Mouse (Mus musculus): ENCODE results near the gene Nckap5. TPM values are rescaled to one million over a fixed set of nuclear protein-coding genes. Genes with fewer than 3 reads are reported as not detected.

Nckap5 gene
- polyA plus RNA-seq, 1 experiment from 2014 or later = 6.2 TPM

GRCm38 (mm10) chr1:126168579-126168978, 662.0 kb downstream of the Nckap5 start:
- Histone ChIP-seq H3K27me3 (replicated peaks; ENCODE audit: control insufficient read depth, insufficient read depth, low read length) (no peaks in the 10 kb centered on the region), H3K9ac (ENCODE audit: low read depth, low read length) (no peak overlapping the region), H3K36me3 (ENCODE audit: control insufficient read depth, insufficient read depth, low read length) (no peaks in the 10 kb centered on the region), H3K9me3 (ENCODE audit: control insufficient read depth, low read length) (no peaks in the 10 kb centered on the region), H3K4me3 (ENCODE audit: low read depth, low read length) (no peak overlapping the region), H3K4me2 (ENCODE audit: low read depth, low read length) (no peak overlapping the region), H3K27ac (replicated peaks; ENCODE audit: low read depth, low read length) (no peak overlapping the region), H3K4me1 (ENCODE audit: control insufficient read depth, insufficient read depth, low read length) (no peaks in the 10 kb centered on the region)
- WGBS = 78% methylated on average over 1 of the region's 1 CpGs
- DNase-seq (ENCODE audit: low spot score) = no peak
- no peak for ATAC-seq (ENCODE audit: low read depth)

DNA sequence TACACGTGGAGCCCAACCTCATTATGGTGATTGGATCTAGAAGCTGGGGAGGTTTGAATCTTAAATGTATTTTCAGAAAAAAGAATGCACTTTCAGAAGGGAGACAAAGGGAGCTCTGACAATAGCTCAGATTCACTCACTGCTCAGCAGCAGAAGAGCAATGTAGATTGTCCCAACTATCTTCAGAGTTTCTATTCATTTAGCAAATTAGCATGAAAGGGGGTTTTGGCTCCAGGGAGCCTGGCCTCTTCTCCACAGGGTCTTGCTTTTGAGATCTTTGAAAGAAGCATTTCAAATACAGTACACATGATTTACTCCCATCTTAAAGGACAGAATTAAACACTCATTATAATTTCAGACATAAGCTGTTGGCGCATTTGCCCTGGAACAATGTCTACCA, 662.5 kb downstream of the Nckap5 start:
- no peak for ATAC-seq (ENCODE audit: low read depth)
- H3K27me3 ChIP-seq (replicated peaks; ENCODE audit: control insufficient read depth, insufficient read depth, low read length) = no peaks in the 10 kb centered on the region
- H3K36me3 ChIP-seq (ENCODE audit: control insufficient read depth, insufficient read depth, low read length) = no peaks in the 10 kb centered on the region

DNA sequence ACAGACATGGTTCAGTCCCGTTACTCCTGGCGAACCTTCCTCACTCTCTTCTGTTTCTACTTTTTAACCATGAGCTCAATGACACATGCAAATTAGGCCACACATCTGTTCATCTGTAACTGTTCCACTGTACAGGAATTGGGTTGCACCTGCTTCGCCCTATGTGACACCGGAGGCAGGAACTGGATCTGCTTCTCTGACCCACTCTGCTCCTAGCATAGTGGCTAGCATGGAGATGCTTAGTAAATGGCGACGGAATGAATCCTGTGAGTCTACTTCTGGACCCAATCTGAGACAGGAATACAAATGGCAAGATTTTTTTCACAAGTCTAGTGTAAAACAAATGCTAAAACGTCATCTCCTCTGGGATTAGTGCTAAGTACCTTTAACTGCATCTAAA, 663.1 kb downstream of the Nckap5 start:
- Histone ChIP-seq H3K36me3 (ENCODE audit: control insufficient read depth, insufficient read depth, low read length) (no peaks in the 10 kb centered on the region), H3K4me2 (ENCODE audit: low read depth, low read length) (no peak overlapping the region), H3K9ac (ENCODE audit: low read depth, low read length) (no peak overlapping the region), H3K4me3 (ENCODE audit: low read depth, low read length) (no peak overlapping the region), H3K27ac (replicated peaks; ENCODE audit: low read depth, low read length) (no peak overlapping the region), H3K4me1 (ENCODE audit: control insufficient read depth, insufficient read depth, low read length) (no peaks in the 10 kb centered on the region), H3K27me3 (replicated peaks; ENCODE audit: control insufficient read depth, insufficient read depth, low read length) (no peaks in the 10 kb centered on the region), H3K9me3 (ENCODE audit: control insufficient read depth, low read length) (no peaks in the 10 kb centered on the region)
- WGBS = 66% methylated on average over 7 of the region's 7 CpGs
- ATAC-seq (ENCODE audit: low read depth) (no peak), DNase-seq (ENCODE audit: low spot score) (no peak)

More for the DNA sequence above, 662.5 kb downstream of the Nckap5 start:
- 53% methylated on average over 2 of the region's 2 CpGs for WGBS
- Histone ChIP-seq H3K4me3 (ENCODE audit: low read depth, low read length) (no peak overlapping the region), H3K4me1 (ENCODE audit: control insufficient read depth, insufficient read depth, low read length) (no peaks in the 10 kb centered on the region), H3K9ac (ENCODE audit: low read depth, low read length) (no peak overlapping the region), H3K27ac (replicated peaks; ENCODE audit: low read depth, low read length) (no peak overlapping the region), H3K9me3 (ENCODE audit: control insufficient read depth, low read length) (no peaks in the 10 kb centered on the region), H3K4me2 (ENCODE audit: low read depth, low read length) (no peak overlapping the region)
- DNase-seq (ENCODE audit: low spot score) = no peak

DNA sequence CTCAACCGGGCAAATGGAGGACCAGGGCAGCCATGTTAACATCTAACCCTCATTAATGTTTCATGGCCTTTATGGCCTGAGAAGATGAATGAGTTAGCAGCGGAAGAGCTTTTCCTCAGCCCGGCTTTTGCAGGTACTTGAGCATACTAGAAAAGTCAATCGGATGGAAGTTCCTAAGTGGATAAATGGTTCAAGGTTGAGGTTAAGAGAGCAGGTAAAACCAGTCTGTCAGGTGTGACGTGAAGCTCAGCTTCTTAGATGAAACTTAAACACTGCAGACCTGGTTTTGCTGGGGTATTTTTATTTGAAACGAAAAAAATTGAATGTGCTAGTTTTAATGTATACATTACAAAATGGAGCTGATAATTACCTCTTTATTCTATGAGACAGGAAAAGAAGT, 671.3 kb downstream of the Nckap5 start:
- no peaks in the 10 kb centered on the region for H3K9me3 ChIP-seq (ENCODE audit: control insufficient read depth, low read length)
- H3K27ac ChIP-seq (replicated peaks; ENCODE audit: low read depth, low read length) = no peak overlapping the region
- 79% methylated on average over 6 of the region's 6 CpGs for WGBS
- no peak overlapping the region for H3K4me3 ChIP-seq (ENCODE audit: low read depth, low read length)
- no peak for ATAC-seq (ENCODE audit: low read depth)
- H3K4me2 ChIP-seq (ENCODE audit: low read depth, low read length) = no peak overlapping the region
- H3K9ac ChIP-seq (ENCODE audit: low read depth, low read length) = no peak overlapping the region
- no peaks in the 10 kb centered on the region for H3K4me1 ChIP-seq (ENCODE audit: control insufficient read depth, insufficient read depth, low read length)
- H3K27me3 ChIP-seq (replicated peaks; ENCODE audit: control insufficient read depth, insufficient read depth, low read length) = no peaks in the 10 kb centered on the region
- DNase-seq (ENCODE audit: low spot score) = peak; percentile 59
- no peaks in the 10 kb centered on the region for H3K36me3 ChIP-seq (ENCODE audit: control insufficient read depth, insufficient read depth, low read length)

- no peak overlapping the region for H3K4me2 ChIP-seq (ENCODE audit: low read depth, low read length)
- 59% methylated on average over 5 of the region's 5 CpGs for WGBS
- H3K36me3 ChIP-seq (ENCODE audit: control insufficient read depth, insufficient read depth, low read length) = no peaks in the 10 kb centered on the region
- DNase-seq (ENCODE audit: low spot score) = no peak
- no peak for ATAC-seq (ENCODE audit: low read depth)
- no peak overlapping the region for H3K4me3 ChIP-seq (ENCODE audit: low read depth, low read length)
- H3K4me1 ChIP-seq (ENCODE audit: control insufficient read depth, insufficient read depth, low read length) = no peaks in the 10 kb centered on the region
- H3K9ac ChIP-seq (ENCODE audit: low read depth, low read length) = no peak overlapping the region
- H3K9me3 ChIP-seq (ENCODE audit: control insufficient read depth, low read length) = no peaks in the 10 kb centered on the region
- H3K27ac ChIP-seq (replicated peaks; ENCODE audit: low read depth, low read length) = no peak overlapping the region
- H3K27me3 ChIP-seq (replicated peaks; ENCODE audit: control insufficient read depth, insufficient read depth, low read length) = no peaks in the 10 kb centered on the region
Observed at GRCm38 (mm10) chr1:126155816-126156215, 674.8 kb downstream of the Nckap5 start.

GRCm38 (mm10) chr1:126153516-126154234, 676.9 kb downstream of the Nckap5 start:
- H3K27me3 ChIP-seq (replicated peaks; ENCODE audit: control insufficient read depth, insufficient read depth, low read length) = no peaks in the 10 kb centered on the region
- H3K9me3 ChIP-seq (ENCODE audit: control insufficient read depth, low read length) = no peaks in the 10 kb centered on the region
- WGBS = 72% methylated on average over 6 of the region's 6 CpGs
- H3K4me3 ChIP-seq (ENCODE audit: low read depth, low read length) = no peak overlapping the region
- 0 out of 2 replicates have a peak, but pooled peaks have one; percentile 37 for ATAC-seq (ENCODE audit: low read depth)
- H3K4me2 ChIP-seq (ENCODE audit: low read depth, low read length) = no peak overlapping the region
- no peaks in the 10 kb centered on the region for H3K36me3 ChIP-seq (ENCODE audit: control insufficient read depth, insufficient read depth, low read length)
- no peaks in the 10 kb centered on the region for H3K4me1 ChIP-seq (ENCODE audit: control insufficient read depth, insufficient read depth, low read length)
- no peak overlapping the region for H3K27ac ChIP-seq (replicated peaks; ENCODE audit: low read depth, low read length)
- DNase-seq (ENCODE audit: low spot score) = peak; percentile 48
- no peak overlapping the region for H3K9ac ChIP-seq (ENCODE audit: low read depth, low read length)

DNA sequence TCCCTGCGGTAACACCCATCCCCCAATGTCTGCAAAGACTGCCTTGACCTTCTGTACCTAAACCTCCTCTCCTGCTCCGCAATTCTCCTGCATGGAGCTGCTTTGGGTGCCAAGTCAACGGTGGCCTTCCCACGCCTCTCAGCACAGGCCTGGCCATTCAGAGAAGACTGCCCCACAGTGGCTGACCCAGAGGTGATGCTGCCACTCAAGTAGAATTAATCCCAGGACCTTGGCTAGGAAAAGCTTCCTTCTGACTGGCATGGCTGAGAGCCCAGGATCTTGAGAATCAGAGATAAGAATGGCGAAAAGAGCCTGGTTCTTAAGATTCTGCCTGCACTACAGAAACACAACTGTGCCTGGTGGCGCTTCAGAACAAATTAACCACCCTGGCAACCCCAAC, 678.4 kb downstream of the Nckap5 start:
- WGBS = 82% methylated on average over 6 of the region's 6 CpGs
- ATAC-seq (ENCODE audit: low read depth) = no peak
- H3K27me3 ChIP-seq (replicated peaks; ENCODE audit: control insufficient read depth, insufficient read depth, low read length) = no peaks in the 10 kb centered on the region
- no peak overlapping the region for H3K4me3 ChIP-seq (ENCODE audit: low read depth, low read length)
- no peaks in the 10 kb centered on the region for H3K4me1 ChIP-seq (ENCODE audit: control insufficient read depth, insufficient read depth, low read length)
- H3K27ac ChIP-seq (replicated peaks; ENCODE audit: low read depth, low read length) = no peak overlapping the region
- no peak overlapping the region for H3K9ac ChIP-seq (ENCODE audit: low read depth, low read length)
- no peak overlapping the region for H3K4me2 ChIP-seq (ENCODE audit: low read depth, low read length)
- H3K36me3 ChIP-seq (ENCODE audit: control insufficient read depth, insufficient read depth, low read length) = no peaks in the 10 kb centered on the region
- no peak for DNase-seq (ENCODE audit: low spot score)
- H3K9me3 ChIP-seq (ENCODE audit: control insufficient read depth, low read length) = no peaks in the 10 kb centered on the region

- Histone ChIP-seq H3K27me3 (replicated peaks; ENCODE audit: control insufficient read depth, insufficient read depth, low read length) (no peaks in the 10 kb centered on the region), H3K36me3 (ENCODE audit: control insufficient read depth, insufficient read depth, low read length) (no peaks in the 10 kb centered on the region), H3K9me3 (ENCODE audit: control insufficient read depth, low read length) (no peaks in the 10 kb centered on the region), H3K4me3 (ENCODE audit: low read depth, low read length) (no peak overlapping the region), H3K27ac (replicated peaks; ENCODE audit: low read depth, low read length) (no peak overlapping the region), H3K4me2 (ENCODE audit: low read depth, low read length) (no peak overlapping the region), H3K9ac (ENCODE audit: low read depth, low read length) (no peak overlapping the region), H3K4me1 (ENCODE audit: control insufficient read depth, insufficient read depth, low read length) (no peaks in the 10 kb centered on the region)
- no peak for ATAC-seq (ENCODE audit: low read depth)
- DNase-seq (ENCODE audit: low spot score) = no peak
Observed at GRCm38 (mm10) chr1:126149966-126150365, 680.6 kb downstream of the Nckap5 start.

- DNase-seq (ENCODE audit: low spot score) (no peak), ATAC-seq (ENCODE audit: low read depth) (no peak)
- Histone ChIP-seq H3K4me3 (ENCODE audit: low read depth, low read length) (no peak overlapping the region), H3K27ac (replicated peaks; ENCODE audit: low read depth, low read length) (no peak overlapping the region), H3K9ac (ENCODE audit: low read depth, low read length) (no peak overlapping the region), H3K9me3 (ENCODE audit: control insufficient read depth, low read length) (no peaks in the 10 kb centered on the region), H3K27me3 (replicated peaks; ENCODE audit: control insufficient read depth, insufficient read depth, low read length) (no peaks in the 10 kb centered on the region), H3K36me3 (ENCODE audit: control insufficient read depth, insufficient read depth, low read length) (no peaks in the 10 kb centered on the region), H3K4me2 (ENCODE audit: low read depth, low read length) (no peak overlapping the region), H3K4me1 (ENCODE audit: control insufficient read depth, insufficient read depth, low read length) (no peaks in the 10 kb centered on the region)
- WGBS = 72% methylated on average over 3 of the region's 3 CpGs
Observed at GRCm38 (mm10) chr1:126135717-126136116, 694.9 kb downstream of the Nckap5 start.
